Mouse (Mus musculus) layer of hippocampus, postnatal 14 days (tissue): ENCODE data around the gene Ecel1. TPM values are rescaled to one million over a fixed set of nuclear protein-coding genes. Genes with fewer than 3 reads are reported as not detected.
A peak's percentile ranks its signal among the peaks of the same experiment; 100 is the strongest.

ENCODE experiments used
- DNase-seq, 2 experiments: peaks; one replicate each; pipeline ENCODE4 v3.0.0; 2021 to 2022; ENCODE audit warnings: low spot score in 2 of 2, mixed read lengths in 1 of 2
- total RNA-seq, 2 experiments: library from RNA; stranded (reverse); gene quantifications; 2 replicates each; pipeline ENCODE4 v1.2.3; 2021

Gene Ecel1
- total RNA-seq, 2 experiments from 2014 or later: 3.6 to 4.4 TPM

- DNase-seq: no peak
Measured at GRCm38 (mm10) chr1:87102114-87102513, 54.2 kb downstream of the Ecel1 start.

DNA sequence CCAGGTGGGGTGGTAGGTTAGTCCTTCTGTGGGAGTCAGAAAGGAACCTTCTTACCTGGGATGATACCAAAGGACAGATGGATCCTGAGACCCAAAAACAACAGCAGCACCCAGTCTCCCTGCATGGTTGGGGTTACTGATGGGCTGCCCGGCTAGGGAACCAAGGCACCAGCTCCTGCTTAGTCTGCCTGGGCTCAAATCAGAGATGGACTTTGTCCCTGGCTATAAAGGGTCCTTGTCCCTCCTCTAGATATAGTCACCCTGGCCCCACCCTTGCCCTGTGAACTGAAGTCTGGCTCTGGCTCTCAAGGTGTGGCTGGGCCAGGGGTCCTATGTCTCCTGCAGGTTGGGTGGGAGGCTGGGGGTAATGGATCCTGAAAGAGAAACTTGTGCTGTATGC, 54.9 kb downstream of the Ecel1 start, which contains the start of gene Alpi:
Gene Alpi, minus strand, starts transcription at position 196 of the 400 bp plus-strand sequence.
- no peak for DNase-seq

GRCm38 (mm10) chr1:87098358-87098975, 57.9 kb downstream of the Ecel1 start:
- DNase-seq: peak; percentile 15 to 20

Other genes with a start within 250 kb of the Ecel1 start
- gene Alppl2, start 66.6 kb downstream of the Ecel1 start, total RNA-seq: not detected
- gene Alpi, start 54.9 kb downstream of the Ecel1 start, total RNA-seq: under 1 TPM in 1 of 2 experiments, not detected in 1; 0.14 TPM
- not detected for gene Akp3, start 31.5 kb downstream of the Ecel1 start, total RNA-seq
- gene Prss56, start 26.8 kb upstream of the Ecel1 start, total RNA-seq: under 1 TPM; 0.62 to 0.91 TPM
- gene Chrnd, start 34.1 kb upstream of the Ecel1 start, total RNA-seq: not detected
- not detected for gene Chrng, start 48.1 kb upstream of the Ecel1 start, total RNA-seq
- gene Eif4e2, start 57.4 kb upstream of the Ecel1 start, total RNA-seq: 10 to 100 TPM; 73.0 to 81.0 TPM
- 1 to 10 TPM; 5.4 to 6.8 TPM for gene Efhd1, start 107.8 kb upstream of the Ecel1 start, total RNA-seq
- gene Gigyf2, start 170.5 kb upstream of the Ecel1 start, total RNA-seq: 10 to 100 TPM; 83.6 to 85.5 TPM
- 10 to 100 TPM in 1 of 2 experiments, 1 to 10 TPM in 1; 1.0 to 14.5 TPM for gene Kcnj13, start 238.2 kb upstream of the Ecel1 start, total RNA-seq